In the genomic region with DNA sequence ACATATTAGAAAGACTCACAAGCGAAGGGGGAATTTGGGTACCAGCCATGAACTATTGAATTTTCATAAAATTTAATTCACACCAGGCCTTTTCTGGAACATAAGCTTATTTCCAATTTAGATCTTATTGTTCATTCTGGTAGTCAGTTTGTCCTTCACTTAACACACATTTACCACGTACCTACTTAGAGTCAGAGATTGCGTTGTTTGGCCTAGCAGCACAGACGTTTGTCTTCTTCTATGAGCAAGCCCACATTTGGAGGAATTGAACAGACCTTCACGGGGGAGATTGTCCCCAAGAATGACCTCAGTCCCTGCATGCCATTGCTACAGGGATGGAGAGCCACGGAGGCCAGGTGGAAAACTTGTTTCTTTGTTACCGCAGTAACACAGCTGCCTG, we compare ENCODE assay signal across 29 mouse cellular contexts.
"Had no signal": no experiment of that assay in that cellular context is flagged by ENCODE, and none has a peak within 500 bp of the region (broad histone marks: within the 10 kb centered on the region; RNA-seq: fewer than 3 reads in every experiment).

No protein-coding gene starts in this region.

- H3K9me3 ChIP-seq: heart, embryonic 13.5 days; heart, embryonic 15.5 days; hindbrain, embryonic 13.5 days; hindbrain, embryonic 15.5 days; kidney, embryonic 15.5 days; limb, embryonic 12.5 days; liver, embryonic 13.5 days; liver, embryonic 15.5 days had no signal

- H3K4me1 ChIP-seq: heart, embryonic 13.5 days; heart, embryonic 15.5 days; hindbrain, embryonic 13.5 days; hindbrain, embryonic 15.5 days; kidney, embryonic 15.5 days; limb, embryonic 12.5 days; liver, embryonic 13.5 days; liver, embryonic 15.5 days had no signal

- DNase-seq: gastrocnemius, postnatal 14 days; gastrocnemius, postnatal 36 days; heart, adult 11 months; heart, adult 2 months; heart, postnatal 14 days; heart, postnatal 36 days; kidney, adult 11 months; kidney, adult 2 months; kidney, adult 9 months; kidney, postnatal 14 days; kidney, postnatal 36 days; layer of hippocampus, adult 9-11 months; layer of hippocampus, postnatal 36 days; left cerebral cortex, postnatal 4 days; liver; liver, embryonic 13.5 days; liver, postnatal 0 days had no signal

- H3K27ac ChIP-seq: heart, adult 2 months; heart, embryonic 13.5 days; heart, embryonic 15.5 days; hindbrain, embryonic 13.5 days; hindbrain, embryonic 15.5 days; hindbrain, postnatal 0 days; kidney, embryonic 15.5 days; kidney, postnatal 0 days; limb, embryonic 12.5 days; liver, embryonic 13.5 days; liver, embryonic 15.5 days had no signal

- H3K36me3 ChIP-seq: heart, embryonic 13.5 days; heart, embryonic 15.5 days; kidney, embryonic 15.5 days; limb, embryonic 12.5 days; liver, embryonic 13.5 days; liver, embryonic 15.5 days had no signal

- H3K9ac ChIP-seq: heart, embryonic 13.5 days; heart, embryonic 15.5 days; hindbrain, embryonic 13.5 days; hindbrain, embryonic 15.5 days; kidney, embryonic 15.5 days; limb, embryonic 12.5 days; liver, embryonic 13.5 days; liver, embryonic 15.5 days; liver, postnatal 0 days had no signal

- H3K27me3 ChIP-seq: heart, embryonic 13.5 days; heart, embryonic 15.5 days; hindbrain, embryonic 13.5 days; hindbrain, embryonic 15.5 days; kidney, embryonic 15.5 days; limb, embryonic 12.5 days; liver, embryonic 13.5 days; liver, embryonic 15.5 days had no signal

- ATAC-seq: hindbrain, postnatal 0 days; intestine, embryonic 16.5 days; liver, postnatal 0 days had no signal

- H3K4me2 ChIP-seq: heart, embryonic 11.5 days; heart, embryonic 13.5 days; heart, embryonic 15.5 days; hindbrain, embryonic 13.5 days; hindbrain, embryonic 15.5 days; kidney, embryonic 15.5 days; limb, embryonic 12.5 days; liver, embryonic 11.5 days; liver, embryonic 13.5 days; liver, embryonic 15.5 days had no signal

- H3K4me3 ChIP-seq: heart, adult 2 months; heart, embryonic 13.5 days; heart, embryonic 15.5 days; hindbrain, embryonic 13.5 days; hindbrain, embryonic 15.5 days; kidney, embryonic 15.5 days; limb, embryonic 12.5 days; liver, embryonic 13.5 days; liver, embryonic 15.5 days had no signal
